Mouse (Mus musculus) spleen, embryonic (tissue): ENCODE measurements around the gene Nup133.

Experiments
- CTCF ChIA-PET: fragments of 350-600 bp; sonication (Branson Sonifier 250); formaldehyde crosslinking; loops from one replicate; lab custom pipeline; 2022; lab: Charles Lee

Gene Nup133

DNA sequence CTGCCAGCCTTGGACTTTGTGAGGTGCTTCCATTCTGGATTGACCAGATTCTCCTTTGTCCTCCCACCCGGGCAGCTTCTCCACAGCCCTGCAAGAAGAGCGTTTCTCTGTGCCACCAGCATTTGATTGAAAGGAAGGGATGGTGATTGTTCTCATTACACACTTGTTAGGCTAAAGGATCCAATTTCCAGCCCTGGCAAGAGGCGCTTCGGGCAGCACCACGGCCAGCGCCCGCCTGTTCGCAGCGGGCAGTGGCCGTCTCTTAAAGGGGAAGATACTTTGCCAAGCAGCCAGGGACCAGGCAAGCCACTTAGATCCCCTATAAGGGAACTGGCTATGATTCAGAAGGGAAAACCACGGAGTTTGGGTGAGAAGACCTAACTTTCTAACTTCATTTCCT is 57.8 kb downstream of the Nup133 start:
- CTCF ChIA-PET: no interaction called here

DNA sequence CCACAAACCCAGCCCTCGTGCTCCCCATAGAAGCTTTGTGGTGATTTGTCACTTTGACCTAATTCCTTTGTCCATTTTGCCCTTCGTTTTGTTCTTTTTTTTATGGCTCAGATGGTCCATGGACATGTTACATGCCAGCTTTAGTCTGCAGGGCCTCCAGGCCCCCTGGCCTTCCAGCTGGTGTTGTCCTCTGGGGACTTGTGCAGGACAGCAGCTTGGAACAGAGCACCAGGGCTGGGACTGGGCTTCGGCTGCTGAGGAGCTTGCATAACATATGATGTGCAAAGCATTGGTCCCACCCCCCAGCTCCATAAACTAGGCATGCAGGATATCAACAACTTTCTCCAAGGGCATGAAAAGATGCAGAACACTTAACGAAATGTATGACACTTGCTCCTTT is 59.3 kb downstream of the Nup133 start:
- CTCF ChIA-PET: no interaction called here

DNA sequence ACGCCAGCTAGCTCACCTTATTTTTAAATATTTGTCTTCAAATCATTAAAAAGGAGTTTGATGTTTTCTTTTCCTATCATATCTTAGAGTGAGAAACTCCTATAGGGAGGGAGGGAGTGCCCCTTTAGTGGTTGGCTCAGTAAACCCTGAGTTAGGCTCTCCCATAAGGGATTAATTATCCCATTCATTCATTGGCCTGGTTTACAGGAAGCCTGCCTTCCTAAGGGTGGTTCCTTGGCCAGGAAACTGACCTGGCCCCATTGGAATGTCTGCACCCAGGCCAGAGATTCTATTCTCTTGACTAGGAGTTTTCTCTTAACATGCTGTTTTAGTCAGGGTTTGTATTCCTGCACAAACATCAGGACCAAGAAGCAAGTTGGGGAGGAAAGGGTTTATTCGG is 61.1 kb downstream of the Nup133 start:
- CTCF ChIA-PET: no interaction called here

DNA sequence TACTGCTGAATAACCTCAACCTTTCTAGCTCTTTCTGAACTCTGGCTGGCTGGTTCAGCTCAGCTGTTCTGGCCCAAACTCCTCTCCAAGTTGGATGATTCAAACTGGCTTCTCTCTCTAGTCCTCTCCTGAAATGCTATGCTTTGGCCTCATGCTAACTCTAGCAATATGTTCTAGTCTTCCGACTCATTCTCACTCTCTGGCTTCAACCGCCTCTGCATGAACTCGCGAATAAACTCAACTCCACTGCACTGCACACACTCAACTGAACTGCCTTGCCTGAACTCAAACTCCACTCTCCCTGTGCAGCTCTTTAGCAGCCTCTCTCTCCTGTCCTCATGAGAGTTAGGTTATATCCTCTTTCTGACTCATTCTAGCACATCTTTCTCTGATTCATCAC is 61.9 kb downstream of the Nup133 start:
- CTCF ChIA-PET: no interaction called here

DNA sequence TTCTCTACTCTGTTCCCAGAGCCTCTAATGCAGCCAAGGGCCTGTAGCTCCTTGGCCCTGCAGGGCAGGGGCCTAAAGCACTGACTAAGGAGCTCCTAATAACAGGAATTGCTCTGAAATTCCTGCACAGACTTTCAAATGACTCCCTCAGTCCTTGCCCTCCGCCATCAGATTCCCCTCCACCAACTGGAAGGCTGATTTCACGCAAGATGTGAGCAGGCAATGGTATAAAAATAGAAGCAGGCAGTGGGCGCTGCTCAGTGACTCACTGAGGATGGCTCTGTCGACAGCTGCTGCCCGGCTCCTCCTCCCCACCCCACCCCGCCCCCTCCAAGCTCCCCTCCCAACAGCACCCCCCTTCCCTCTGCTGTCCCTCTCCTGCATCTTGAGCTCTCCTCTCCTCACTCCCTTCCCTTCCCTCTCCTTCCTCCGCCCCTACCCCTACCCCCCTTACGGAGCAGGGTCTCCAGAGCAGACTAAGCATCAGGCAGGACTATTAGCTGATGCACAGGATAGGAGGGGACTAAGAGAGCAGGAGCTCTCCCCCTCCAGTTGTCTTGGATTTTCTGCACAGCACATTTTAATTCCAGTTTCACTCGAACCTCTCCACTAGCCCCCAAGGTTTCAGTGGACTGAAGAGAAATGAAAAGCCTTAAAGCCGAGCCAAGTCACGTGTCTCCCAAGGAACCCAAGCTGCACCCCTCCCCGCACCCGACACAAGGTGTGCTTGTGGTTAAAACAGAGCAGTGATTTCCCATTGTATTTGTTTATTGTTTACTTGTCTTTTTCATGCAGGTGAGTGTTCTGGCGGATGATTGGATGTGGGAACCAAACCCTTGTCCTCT is 64.1 kb downstream of the Nup133 start:
- CTCF ChIA-PET: interaction anchor here (0.5 kb wide), 1 partner anchor 8 kb away, joined by 24 read pairs; no protein-coding TSS in a partner anchor

DNA sequence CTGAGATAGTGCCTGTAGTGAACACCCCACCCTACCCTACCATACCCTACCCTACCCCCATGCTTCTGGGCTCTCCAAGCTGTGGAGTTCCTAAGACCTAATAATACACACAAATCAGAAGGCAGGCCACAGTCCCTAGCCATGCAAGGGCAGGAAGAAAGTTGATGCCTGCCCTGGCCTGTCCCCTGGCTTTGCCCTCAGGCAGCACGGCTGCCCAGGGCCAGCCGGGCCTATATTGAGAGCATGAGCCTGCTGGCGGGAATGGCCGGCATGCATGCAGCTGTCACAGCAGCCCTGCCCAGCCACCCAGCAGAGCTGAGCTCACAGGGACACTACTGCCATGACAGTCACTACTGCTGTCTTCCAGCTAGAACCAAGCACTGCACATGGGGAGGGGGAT is 66.0 kb downstream of the Nup133 start:
- CTCF ChIA-PET: no interaction called here

DNA sequence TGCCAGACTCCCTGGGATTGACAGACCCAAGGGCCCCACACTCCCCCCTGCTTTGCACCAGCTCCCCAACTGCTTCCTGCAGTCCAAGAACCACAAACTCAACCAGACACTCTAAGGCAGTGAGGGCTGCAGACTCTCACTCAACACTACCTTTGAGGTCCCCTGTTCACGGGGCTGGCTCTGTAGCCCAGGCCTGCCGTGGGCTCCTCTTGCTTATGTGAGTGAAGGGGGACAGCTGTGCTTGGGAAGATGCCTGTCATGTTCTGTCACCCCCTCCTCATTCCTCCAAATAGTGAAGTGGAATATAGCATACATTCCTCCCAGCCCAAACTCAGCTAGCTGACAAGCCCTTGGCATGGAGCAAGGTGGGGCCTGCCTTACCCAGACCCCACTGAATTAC is 66.7 kb downstream of the Nup133 start:
- CTCF ChIA-PET: no interaction called here

DNA sequence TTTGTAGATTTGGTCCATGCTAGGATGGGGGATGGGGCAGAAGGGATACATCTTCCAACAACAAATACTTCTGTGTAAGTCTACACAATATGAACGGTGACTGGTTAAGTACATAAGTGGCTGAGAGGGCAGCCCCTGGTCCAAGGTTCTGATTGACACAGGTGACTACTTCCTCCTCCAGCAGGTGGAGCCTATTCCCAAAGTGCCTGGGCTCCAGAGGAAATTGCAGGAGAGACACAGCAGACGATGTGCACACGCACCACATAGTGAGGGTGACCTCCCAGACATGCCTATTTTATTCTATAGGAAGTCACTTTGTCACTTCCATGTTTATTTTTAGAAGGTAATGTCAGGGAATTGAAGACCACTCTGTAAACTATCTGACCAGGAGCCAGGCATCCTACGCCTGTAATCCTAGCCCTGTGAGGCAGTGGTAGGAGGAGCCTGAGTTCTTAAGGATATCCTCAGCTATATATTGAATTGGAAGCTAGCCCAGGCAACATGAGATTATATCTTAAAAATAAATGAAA is 68.2 kb downstream of the Nup133 start:
- CTCF ChIA-PET: no interaction called here

DNA sequence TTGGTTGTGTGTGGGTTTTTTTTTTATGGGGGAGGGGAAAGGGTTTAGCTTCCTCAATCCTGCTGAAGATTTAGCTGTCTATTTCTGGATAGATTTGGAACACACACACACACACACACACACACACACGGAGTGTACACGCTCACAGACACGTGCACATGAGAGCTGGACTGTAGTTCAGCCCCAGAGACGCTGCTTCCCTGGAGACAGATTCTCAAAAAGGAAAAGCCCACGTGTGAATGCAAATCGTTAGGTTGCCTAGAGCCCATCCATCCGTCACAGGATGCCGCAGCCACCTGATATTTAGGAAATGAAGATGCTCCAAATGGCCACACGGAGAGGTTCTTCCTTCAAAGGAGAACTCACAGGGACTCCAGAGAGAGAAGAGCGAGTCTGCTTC is 68.8 kb downstream of the Nup133 start:
- CTCF ChIA-PET: no interaction called here

DNA sequence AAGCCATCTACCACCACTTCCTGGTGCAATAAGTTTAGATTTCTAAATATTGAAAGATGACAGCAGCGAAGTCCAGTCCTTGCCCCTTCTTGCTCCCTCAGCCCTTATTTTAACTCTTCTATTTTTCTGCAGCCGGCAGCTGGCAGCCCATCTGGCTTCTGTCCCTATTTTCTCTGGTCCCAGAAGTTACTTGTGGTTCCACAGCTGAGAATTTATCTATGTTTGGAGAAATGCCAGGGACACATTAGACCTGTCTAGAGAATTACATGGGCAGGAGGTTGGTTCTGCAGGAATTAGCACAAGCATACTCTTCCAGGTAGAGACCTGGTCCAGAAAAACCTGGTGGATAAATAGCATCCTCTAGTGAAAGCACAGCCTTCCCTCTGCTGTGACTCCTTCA is 71.2 kb downstream of the Nup133 start:
- CTCF ChIA-PET: no interaction called here

DNA sequence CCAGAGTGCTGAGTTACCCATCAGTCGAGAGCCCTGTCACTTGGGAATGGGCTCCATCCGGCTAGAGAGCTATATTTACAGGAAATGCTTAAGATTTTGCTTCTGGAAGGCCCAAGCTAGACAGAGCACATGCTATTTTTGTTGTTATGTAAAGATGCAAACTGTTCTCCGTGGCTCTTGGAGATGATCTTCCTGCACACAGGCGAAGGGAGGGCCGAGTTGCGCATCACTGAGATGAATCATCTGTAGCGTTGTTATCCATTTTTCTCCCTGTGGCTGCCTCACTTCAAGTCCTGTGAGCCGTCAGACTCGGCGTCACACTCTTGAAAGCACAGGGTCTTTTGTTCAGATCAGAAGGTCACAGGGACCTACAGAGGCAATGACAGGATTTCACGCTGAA is 74.7 kb downstream of the Nup133 start:
- CTCF ChIA-PET: no interaction called here

DNA sequence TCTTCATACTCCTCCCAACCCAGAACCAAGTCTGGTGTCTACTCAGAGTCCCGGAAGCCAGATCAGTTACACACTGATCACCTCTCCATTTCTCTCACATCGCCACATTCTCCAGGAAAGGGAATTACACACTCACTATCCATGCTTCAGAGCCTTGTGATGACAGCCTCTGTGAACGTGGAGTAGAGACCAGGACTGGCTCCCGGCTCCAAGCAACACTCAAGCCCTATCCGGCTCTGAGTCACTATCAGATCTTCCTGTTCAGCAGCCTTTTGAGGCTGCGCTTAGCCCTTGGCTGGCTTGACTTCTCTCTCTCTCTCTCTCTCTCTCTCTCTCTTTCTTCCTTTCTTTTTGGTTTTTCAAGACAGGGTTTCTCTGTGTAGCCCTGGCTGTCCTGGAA is 75.7 kb downstream of the Nup133 start:
- CTCF ChIA-PET: no interaction called here

DNA sequence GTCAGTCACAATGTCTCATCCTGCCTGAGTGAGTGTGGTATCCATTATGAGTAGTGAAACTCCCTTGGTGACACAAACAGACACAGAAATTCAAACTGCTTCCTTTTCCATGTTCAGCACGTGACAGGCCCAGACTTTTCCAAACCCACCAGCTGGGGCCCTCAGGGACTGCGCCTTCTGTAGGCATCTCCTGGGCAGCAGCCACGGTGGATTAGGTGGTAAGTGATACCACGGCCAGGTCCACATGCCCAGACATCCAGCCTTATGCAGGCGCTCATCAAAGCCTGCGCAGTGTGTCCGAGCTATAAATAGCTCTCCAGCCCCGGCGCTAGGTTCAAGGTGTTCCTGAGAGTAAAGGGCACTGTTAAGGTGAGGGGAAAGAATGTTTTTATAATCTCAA is 77.0 kb downstream of the Nup133 start:
- CTCF ChIA-PET: no interaction called here

DNA sequence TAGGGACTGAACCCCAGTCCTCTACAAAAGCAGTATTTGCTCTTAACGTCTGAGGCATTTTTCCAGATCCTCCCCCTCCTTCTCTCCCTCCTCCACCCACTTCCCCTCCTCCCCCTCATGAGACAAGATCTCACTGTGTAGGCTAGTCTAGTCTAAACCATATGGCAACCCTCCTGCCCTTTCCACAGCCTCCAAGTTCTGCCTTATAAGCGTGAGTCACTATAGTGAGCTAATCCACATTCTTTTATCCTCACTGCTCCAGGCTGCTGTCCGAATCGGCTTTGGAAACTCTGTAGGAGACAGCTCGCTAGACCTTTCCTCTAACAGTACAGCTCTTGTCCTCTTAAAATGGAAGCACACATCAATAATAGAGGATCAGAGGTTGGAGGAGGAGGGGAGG is 82.1 kb downstream of the Nup133 start:
- CTCF ChIA-PET: no interaction called here

DNA sequence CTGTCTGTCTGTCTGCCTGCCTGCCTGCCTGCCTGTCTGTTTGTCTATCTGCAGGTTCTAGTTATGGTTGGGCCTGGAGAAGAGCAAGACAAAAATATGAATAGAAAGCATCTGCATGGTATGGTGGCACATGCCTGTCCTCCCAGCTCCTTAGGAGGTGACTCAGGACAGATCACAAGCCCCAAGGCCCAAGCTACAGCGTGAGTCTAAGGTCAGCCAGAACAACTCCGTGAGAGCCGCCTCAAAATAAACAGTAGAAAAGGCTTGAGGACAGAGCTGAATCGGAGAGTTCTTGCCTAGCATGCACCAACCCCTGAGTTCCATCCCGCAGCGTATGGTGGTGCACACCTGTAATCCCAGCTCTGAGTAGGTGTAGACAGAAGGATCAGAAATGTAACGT is 83.3 kb downstream of the Nup133 start:
- CTCF ChIA-PET: no interaction called here

DNA sequence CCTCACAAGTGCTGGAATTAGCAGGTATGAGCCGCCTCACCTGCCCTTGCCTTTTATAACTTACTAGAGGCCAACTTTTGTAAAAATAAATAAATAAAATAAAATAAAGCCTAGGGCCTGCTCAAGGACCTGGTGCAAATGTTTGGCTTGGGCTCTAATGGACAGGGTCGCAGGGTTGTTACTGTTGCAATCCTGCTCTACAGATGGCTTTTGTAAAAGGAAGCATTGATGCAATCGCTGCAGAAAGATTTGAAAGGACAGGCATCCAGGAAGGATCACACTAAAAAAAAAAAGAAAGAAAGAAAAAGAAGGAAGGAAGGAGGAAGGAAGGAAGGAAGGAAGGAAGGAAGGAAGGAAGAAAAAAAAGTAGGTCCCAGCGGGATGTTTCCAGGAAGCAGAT is 88.7 kb downstream of the Nup133 start:
- CTCF ChIA-PET: interaction anchor here (1.1 kb wide), 1 partner anchor 22 kb away, joined by 3 read pairs; no protein-coding TSS in a partner anchor

DNA sequence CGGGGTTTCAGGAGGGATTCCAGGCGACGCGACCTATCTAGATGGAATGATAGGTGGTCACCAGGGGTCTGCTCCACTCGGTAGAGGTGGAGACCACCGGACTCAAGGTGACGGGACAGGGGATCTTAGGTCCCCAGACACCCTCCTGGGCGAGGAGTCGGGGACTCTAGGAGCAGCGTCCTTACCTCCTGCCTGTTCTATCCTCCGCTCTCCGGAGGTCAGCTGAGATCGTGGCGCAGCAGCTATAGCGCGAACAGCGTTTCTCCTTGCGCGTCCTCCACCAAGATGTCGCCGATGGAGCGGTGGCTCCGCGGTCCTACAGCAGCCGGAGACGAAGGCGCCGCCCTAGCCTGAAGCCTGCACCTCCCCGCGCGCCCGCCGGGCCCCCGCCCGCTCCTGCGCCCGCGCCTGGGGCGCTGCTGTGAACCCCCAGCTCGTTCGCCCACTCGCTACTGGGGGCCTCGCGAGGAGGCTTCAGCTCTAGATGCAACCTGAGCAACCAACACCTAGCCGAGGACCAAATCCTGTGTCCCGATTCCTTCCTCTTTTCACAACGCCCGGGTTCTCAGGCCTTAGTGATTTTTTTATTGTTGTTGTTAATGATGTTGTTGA is 89.3 kb downstream of the Nup133 start, which contains the start of gene Ccsap:
Gene Ccsap (minus strand): TSS at position 562 of the 612 bp plus-strand sequence.
- CTCF ChIA-PET: interaction anchor here (1.1 kb wide), 1 partner anchor 21 kb away, joined by 3 read pairs; no protein-coding TSS in a partner anchor

DNA sequence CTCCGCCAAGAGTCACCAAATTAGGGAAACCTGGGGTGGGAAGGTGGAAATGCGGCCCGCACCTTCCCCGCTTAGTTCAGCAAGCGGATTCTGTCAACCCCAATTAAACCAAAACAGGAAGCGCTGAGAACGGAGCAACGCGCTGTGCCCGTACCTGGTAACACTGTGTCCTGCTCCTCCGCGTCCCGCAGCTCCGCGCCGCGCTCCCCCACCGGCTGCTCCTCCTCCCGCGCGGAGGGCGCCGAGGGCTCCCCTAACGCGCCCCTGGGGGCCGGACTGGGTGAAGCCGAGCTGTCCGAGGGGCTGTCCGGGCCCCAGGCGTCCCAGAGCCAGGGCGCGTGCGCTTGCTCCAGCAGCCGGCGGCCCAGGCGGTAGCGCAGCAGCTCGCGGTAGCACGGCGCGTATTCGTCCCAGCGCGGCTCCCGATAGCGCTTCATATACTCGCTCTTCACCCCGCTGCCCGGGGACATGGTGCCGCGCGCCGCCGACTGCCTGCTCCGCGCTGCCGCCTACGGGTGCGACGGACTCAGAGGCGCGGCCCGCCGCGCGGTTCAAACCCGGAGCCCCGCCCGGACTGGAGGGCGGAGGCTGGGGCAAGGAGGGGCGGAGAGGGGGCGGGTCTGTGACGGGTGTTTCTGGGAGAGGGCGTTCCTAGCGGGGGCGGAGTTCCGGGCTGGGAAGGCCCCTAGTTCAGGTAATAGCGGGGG is 90.0 kb downstream of the Nup133 start:
- CTCF ChIA-PET: interaction anchor here (1.1 kb wide), 1 partner anchor 20 kb away, joined by 3 read pairs; no protein-coding TSS in a partner anchor

DNA sequence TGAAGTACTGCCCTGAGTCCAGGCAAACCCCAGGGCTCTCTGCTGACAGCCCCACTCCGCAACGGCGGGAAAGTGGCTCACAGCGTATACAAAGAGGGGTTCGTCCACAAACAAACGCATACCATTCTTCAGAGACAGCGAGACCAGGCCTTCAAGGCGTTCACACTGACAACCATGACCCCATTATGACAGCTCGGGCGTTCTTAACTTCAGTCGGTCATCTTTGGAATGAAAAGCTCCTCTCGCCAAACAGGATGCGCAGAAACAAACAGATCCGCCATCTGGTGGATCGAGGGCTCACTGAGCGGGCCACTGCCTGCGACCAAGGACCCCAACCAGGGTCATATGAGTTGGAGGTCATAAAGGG is 90.5 kb downstream of the Nup133 start:
- CTCF ChIA-PET: no interaction called here

DNA sequence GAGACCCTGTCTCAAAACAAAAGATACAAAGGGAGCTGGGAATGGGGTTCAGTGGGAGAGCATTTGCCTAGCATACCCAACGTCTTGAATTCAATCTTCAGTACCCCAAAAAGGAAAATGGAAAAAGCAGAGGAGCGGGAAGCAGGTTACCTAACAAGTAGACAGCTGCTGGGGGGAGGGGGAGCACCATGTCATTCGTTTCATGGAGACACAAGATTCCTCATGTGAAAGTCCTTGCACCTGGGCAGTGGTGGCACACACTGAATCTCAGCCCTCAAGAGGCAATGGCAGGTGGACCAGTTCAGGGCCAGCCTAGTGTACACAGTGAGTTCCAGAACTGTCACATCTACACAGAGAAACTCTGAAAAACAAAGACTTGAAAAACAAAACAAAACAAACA is 91.7 kb downstream of the Nup133 start:
- CTCF ChIA-PET: no interaction called here

DNA sequence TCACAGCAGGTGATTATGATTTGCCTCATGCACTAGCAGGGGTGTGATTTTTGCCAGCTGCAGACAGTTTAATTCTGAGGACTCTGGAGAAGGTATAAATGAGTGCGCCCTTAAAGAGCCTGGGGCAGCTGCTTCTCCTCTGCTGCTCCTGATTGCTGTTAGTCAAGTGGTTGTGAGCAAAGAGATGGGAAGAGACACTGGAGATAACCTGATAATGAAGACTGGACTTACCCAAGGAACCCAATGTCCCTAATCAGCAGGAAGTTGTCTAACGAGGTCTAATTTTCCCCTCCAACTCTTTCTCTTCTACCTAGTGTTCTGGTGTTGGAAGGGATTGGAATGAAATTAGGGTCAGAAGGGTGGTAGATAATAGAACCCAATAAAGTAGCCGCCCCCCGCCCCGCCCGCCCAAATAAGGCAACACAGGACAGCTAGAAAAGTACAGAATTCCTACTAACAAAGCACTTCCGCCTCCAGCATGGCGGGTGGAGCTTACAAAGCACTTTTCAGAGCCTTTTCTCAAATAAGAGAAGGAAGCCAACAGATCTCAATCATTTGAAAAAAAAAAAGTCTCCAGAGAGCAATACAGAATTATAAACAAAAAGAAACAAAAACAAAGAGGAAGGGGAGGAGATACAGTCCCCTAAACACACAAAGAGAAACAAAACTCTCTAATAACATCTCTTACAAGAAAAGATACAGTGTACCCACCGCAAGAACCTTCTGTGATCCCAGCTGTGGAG is 94.2 kb downstream of the Nup133 start:
- CTCF ChIA-PET: interaction anchor here (0.6 kb wide), 1 partner anchor 758 kb away, joined by 3 read pairs; no protein-coding TSS in a partner anchor
